Mouse (Mus musculus) adrenal gland, postnatal 10 days (tissue): ENCODE measurements around the gene Gm29797. TPM values are rescaled to one million over a fixed set of nuclear protein-coding genes. Genes with fewer than 3 reads are reported as not detected.

Experiments
- DNase-seq: peaks from one replicate; pipeline ENCODE4 v3.0.0; 2021; ENCODE audit warnings: mixed read lengths
- long read RNA-seq, 2 experiments: library from polyadenylated mRNA; stranded (forward); transcript quantifications; one replicate each; pipeline ENCODE4 v2.0.0; 2021
- total RNA-seq, 2 experiments: library from RNA; stranded (reverse); gene quantifications; 2 replicates each; pipeline ENCODE4 v1.2.3; 2021

The Gm29797 gene
- not detected for total RNA-seq
- long read RNA-seq, experiment 1, result 0 reads
- long read RNA-seq, experiment 2, result 0 reads

- DNase-seq, result no peak
These were observed at the start of gene Gm29797 for GRCm38 (mm10) chr2:181656734-181657133. Gene Gm29797, plus strand, starts transcription at chr2:181657034.

GRCm38 (mm10) chr2:181618761-181619495 is 37.9 kb upstream of the Gm29797 start:
- DNase-seq, result no peak

- DNase-seq, result peak; percentile 40
These were observed 33.4 kb upstream of the Gm29797 start for GRCm38 (mm10) chr2:181623401-181623800.

GRCm38 (mm10) chr2:181628471-181628870 is 28.4 kb upstream of the Gm29797 start:
- DNase-seq, result no peak

- DNase-seq, result no peak
These were observed 24.2 kb upstream of the Gm29797 start for GRCm38 (mm10) chr2:181632624-181633023.

- DNase-seq, result no peak
These were observed 21.0 kb upstream of the Gm29797 start for GRCm38 (mm10) chr2:181635865-181636264.

GRCm38 (mm10) chr2:181644361-181644760 is 12.5 kb upstream of the Gm29797 start:
- peak; percentile 54 for DNase-seq

- DNase-seq, result no peak
These were observed 11.2 kb upstream of the Gm29797 start for GRCm38 (mm10) chr2:181645666-181646065.

GRCm38 (mm10) chr2:181646626-181647472 is 10.0 kb upstream of the Gm29797 start:
- no peak for DNase-seq

- DNase-seq, result no peak
These were observed 7.9 kb upstream of the Gm29797 start for GRCm38 (mm10) chr2:181648926-181649325.

- DNase-seq, result no peak
These were observed 3.8 kb upstream of the Gm29797 start for GRCm38 (mm10) chr2:181653065-181653464.

- DNase-seq, result no peak
These were observed 3.3 kb upstream of the Gm29797 start for GRCm38 (mm10) chr2:181653523-181653922.

- DNase-seq, result no peak
These were observed 607 bp downstream of the Gm29797 start for GRCm38 (mm10) chr2:181657441-181657840.

- no peak for DNase-seq
These were observed 1.7 kb downstream of the Gm29797 start for GRCm38 (mm10) chr2:181658528-181658927.

GRCm38 (mm10) chr2:181658930-181659555 is 2.2 kb downstream of the Gm29797 start:
- peak; percentile 78 for DNase-seq

- DNase-seq, result peak; percentile 89
These were observed 2.8 kb downstream of the Gm29797 start for GRCm38 (mm10) chr2:181659609-181660055.

GRCm38 (mm10) chr2:181662620-181663297 is 5.9 kb downstream of the Gm29797 start:
- DNase-seq, result peak; percentile 38

GRCm38 (mm10) chr2:181663298-181663630 is 6.4 kb downstream of the Gm29797 start:
- peak; percentile 66 for DNase-seq

- peak; percentile 36 for DNase-seq
These were observed 13.6 kb downstream of the Gm29797 start for GRCm38 (mm10) chr2:181670285-181670912.

- DNase-seq, result no peak
These were observed 14.1 kb downstream of the Gm29797 start for GRCm38 (mm10) chr2:181670913-181671311.

GRCm38 (mm10) chr2:181671326-181671725 is 14.5 kb downstream of the Gm29797 start, which contains the start of gene Sox18:
Gene Sox18, minus strand, starts transcription at chr2:181671640.
- peak; percentile 73 for DNase-seq

- no peak for DNase-seq
These were observed 15.2 kb downstream of the Gm29797 start for GRCm38 (mm10) chr2:181671984-181672383.
